Mouse (Mus musculus) thymus, postnatal 25 days (tissue): Measurements from ENCODE around the gene Oxtr.
A peak's percentile ranks its signal among the peaks of the same experiment; 100 is the strongest.

Experiments
- DNase-seq: peaks from one replicate; pipeline ENCODE4 v3.0.0; 2022

Oxtr gene

DNA sequence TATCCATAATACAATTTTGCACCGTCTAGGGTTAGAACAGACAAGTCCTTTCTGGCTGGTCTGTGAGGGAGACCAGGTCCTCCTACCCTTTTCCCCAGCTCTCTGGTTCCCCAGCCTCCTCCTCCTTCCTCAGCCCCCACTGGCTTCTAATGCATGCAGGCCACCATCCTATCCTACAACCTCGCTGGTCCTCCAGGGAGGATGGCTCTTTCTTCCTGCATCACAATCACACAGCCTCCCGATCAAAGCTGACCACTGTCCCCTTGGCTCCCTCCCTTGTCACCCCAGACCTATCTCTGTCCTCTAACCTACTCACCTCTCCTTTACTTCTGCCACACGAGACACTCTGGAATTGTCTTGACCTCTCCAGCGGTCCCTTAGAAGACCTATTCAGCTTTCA is 1.8 kb downstream of the Oxtr start:
- no peak for DNase-seq

DNA sequence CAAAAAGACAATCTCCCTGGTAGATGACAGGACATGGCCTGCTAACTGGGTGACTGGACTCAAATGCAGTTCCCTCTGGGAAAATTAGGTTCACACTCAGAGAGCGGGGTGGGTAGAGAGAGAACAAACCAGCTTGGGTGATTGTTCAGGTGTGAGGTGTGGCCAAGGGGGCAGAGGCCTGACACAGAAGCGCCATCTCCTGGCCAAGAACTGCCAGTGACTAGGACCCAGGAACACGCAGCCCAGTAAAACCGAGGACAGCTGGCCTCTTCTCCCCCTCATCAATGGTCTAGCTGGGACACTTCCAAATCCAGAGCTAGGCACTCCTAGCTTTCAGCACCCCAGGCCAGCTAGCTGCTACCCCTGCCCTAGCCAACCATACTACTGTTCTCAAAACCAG is 5.4 kb downstream of the Oxtr start:
- DNase-seq: peak; percentile 22

DNA sequence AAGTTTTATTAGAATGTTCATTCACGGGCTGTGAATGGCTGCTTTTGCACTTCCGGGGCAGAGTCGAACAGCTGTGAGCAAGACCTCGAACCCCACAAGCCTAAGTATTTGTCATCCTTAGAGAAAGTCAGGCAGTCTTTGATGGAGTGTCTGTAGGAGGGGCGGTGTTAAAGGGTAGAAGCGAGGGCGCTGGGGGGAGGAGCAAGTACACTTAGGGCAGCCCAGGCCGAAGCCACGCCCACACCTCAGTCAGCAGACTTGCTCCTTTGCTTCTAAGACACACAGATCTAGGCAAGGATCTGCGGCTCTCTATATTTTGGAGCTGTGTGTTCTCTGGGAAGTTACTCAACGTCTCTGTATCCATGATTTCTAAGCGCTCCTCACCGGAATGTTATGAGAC is 9.9 kb downstream of the Oxtr start:
- DNase-seq: no peak

DNA sequence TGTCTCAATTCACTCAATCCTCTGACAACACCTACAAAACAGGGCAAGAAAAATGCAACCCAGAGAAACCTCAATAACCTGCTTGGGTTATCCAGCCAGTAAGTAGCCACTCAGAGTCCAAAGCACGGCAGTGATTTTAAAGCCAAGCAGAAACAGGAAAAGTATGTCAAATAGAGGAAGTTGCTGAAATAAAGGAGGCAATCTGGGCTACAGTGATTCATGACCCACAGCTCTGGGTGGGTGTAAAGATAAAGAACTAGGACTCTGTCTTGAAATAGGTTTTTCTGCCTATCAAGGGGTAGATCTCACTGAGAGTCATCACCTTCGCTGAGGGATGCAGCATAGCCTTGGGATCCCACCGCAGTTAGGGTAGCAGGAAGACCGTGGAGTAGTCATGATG is 18.1 kb downstream of the Oxtr start:
- no peak for DNase-seq

DNA sequence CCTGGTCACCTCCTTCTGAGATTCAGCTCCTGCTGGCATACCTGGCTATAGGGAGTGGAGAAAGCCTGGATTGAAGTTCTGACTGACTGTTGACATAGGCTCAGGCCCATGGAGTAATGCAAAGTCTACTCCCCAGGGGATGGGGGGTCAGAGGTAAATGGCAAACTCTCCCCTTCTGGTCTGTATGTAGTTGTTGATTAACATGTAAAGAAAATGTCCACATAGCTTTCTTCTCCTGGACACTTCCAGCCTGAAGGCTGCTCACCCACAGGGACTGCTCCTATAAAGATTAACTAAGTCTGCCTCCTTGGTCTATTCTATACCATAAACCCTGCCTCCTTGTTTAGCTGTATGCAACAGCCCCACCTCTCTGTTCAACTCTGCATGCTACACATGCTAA is 23.7 kb downstream of the Oxtr start:
- no peak for DNase-seq

DNA sequence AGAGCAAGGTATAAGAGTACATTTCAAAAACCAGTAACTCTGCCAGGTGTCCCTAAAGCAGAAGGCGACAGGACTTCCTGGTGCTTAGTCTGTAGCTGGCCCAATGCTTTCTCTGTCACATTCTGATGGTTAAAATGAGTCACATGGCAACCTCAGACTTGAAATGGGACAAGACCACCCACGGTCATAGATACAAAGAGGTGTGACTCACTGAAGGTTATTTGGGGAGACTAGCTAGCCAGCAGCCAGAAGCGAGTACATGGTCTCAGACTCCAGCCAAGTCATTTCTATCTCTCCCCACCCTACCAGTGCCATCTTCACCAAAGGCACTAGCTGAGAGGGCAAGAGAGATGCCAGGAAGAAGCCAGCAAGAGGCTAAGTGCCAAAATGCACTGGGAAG is 24.3 kb downstream of the Oxtr start:
- no peak for DNase-seq

DNA sequence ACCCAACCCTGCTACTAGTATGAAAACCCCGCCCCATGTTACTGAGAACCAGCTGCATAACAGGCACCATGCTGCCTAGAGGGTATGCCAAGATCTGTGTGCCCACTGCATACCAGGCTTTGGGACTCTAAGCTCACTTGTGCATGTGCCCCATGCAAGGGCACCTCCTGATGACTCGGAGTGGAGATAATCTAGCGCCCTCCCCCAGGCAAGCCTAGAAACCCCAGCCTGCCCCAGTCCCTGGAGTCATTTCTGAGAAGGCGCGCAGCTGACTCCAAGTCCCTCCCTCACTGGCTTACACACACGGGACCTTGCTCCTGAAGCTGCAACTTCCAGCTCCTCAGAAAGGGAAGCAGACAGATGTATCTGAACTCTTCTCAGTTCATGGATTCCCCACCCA is 26.4 kb downstream of the Oxtr start:
- no peak for DNase-seq

DNA sequence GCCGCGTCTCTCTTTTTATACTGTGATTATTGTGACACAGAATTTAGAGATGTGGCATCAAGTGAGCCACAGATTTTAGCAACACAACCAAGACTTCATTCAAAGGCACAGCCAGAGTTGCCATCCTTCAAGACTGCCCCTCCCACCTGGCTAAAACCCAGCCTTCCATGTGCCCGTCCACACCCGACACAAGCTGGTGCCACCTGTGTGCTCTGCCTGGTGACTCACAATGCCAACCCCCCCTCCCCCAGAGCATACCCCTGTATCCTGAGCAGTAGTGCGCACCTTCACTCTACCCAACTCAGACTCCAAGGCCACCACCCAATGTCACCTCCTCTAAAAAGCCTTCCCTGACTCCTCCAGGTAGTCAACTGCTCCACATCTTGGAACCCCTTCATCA is 28.3 kb downstream of the Oxtr start:
- DNase-seq: no peak

DNA sequence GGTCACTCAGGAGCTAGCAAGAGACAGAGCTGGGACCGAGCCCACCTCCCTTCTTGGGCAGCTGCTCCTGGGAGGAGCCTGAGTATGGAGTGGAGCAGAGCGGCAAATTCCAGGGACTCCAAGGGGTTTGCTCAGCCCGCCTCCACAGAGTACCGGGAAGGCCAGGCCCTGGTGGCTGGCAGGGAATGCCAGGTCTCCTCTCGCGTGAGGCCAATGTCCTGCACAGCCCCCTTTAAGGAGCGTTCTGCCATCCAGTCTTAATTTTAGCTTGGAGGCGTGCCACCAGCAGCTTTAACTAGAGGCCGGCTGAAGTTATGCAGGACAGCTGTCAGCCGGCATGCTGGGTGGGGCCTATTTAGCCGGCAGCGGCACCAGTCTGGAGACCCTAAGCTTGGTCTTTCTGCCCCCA is 30.4 kb downstream of the Oxtr start, which contains the start of gene Cav3:
Cav3 (plus strand) TSS at position 165 of the 409 bp plus-strand sequence.
- no peak for DNase-seq

DNA sequence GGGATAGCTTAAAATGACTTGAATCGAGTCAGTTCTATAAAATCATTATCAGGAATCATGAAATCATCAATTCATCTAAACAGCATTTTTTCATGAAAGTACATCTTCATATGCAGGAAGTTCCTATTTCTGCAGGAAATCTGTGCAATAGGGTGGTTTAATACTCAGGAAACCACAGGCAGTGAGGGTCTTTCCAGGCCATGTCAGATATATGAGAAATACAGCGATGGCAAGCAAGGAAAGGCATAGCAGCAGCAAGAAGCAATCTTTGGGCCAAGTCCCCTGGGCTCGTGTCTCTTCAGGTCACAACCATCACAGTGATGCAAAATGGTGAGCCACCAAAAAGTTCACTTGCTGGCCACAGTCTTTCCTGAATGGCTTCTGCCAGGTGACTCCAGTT is 44.1 kb downstream of the Oxtr start:
- DNase-seq: no peak

DNA sequence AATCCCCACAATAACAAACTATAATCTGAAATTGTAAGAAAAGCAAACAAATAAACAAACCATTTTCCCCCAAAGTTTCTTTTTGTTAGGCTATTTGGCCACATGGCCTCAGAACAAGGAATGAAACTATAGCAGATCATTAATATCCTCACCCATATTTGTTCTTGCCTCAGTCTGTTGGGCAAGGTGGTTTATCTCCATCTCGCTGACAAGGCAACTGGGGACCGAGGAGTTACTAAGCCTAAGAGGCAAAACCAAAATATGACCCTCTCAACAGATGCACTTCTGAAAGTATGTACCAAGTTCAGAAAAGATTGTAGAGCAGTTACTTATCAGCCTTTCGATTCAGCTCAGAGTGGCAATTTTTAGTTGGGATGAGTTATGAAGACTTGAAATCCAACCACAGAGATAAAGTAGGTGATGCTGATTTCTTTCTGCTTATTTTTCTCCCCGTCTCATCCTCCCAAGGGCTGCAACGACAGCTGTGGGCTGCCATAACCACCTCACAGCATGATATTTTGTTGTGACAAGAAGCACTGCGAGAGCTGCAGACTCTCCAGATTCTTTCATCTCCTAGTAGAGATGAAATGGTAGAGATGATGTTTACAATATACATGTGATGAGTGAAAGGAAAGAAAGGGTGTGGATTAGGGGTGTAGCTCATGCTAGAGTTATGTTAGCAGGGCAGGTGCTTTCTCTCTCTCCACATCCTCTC is 63.6 kb downstream of the Oxtr start:
- DNase-seq: no peak

DNA sequence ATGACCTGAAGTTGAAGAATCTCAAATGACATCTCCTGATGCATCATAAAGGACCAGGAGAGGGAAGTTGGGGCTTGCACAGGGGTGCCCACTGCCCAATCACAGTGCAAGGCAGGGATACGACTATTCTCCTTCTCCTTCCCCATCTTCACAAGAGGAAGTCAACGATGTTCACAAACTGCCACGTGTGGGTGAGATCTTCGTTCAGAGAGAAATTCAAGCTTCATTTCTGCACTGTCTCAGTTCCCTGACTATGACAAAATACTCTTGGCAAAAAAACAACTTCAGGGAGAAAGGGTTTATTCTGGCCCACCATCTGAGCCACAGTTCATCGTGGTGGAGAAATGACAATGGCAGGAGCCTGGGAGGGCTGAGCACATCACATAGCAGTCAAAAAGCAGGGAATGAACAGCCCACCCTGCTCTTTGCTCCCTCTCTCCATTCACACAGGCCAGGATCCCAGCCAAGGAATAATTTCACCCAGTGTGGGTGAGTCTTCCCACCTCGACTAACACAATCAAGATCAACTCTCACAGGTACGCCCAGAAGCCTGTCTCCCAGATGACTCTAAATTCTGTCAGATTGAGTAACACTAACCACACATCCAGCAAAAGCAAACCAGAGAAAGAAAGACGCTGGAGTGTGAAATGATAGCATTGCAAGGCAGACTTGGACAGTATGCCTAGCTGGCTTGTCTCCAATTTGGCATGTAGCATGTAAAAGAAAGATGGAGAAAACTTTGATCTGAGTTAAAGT is 65.8 kb downstream of the Oxtr start:
- no peak for DNase-seq
